Mouse (Mus musculus) liver, embryonic 11.5 days (tissue): Measurements from ENCODE around the gene Tdrd6. TPM values are rescaled to one million over a fixed set of nuclear protein-coding genes. Genes with fewer than 3 reads are reported as not detected.
A peak's percentile ranks its signal among the peaks of the same experiment; 100 is the strongest.

Experiments
- ATAC-seq: fragments of 200-750 bp; cut with Nextera tagmentation; replicated peaks from 2 replicates; pipeline ENCODE4 v1.8.0; 2017; ENCODE audit warnings: moderate number of reproducible peaks, mild to moderate bottlenecking, moderate TSS enrichment, moderate library complexity; ENCODE audit not compliant: low FRiP score
- DNase-seq: peaks from one replicate; pipeline ENCODE4 v3.0.0-alpha.2; 2017; ENCODE audit warnings: low spot score
- H3K27ac ChIP-seq: fragments of 300-500 bp; sonication (generic); 2 replicates; pipeline ENCODE4 v1.5.1; 2014; ENCODE audit warnings: mild to moderate bottlenecking, low read depth, low read length, control low read depth
- H3K27me3 ChIP-seq: fragments of 300-500 bp; sonication (generic); replicated peaks from 2 replicates; pipeline ENCODE4 v1.6.1; 2014; ENCODE audit warnings: low read length, mixed read lengths; ENCODE audit not compliant: control insufficient read depth, insufficient read depth
- H3K36me3 ChIP-seq: fragments of 300-500 bp; sonication (generic); 2 replicates; pipeline ENCODE4 v1.6.1; 2014; ENCODE audit warnings: mild to moderate bottlenecking, low read length, moderate library complexity, mixed read lengths; ENCODE audit not compliant: control insufficient read depth, insufficient read depth
- H3K4me1 ChIP-seq: fragments of 300-500 bp; sonication (generic); replicated peaks from 2 replicates; pipeline ENCODE4 v1.6.1; 2014; ENCODE audit warnings: low read length, mixed read lengths; ENCODE audit not compliant: control insufficient read depth, insufficient read depth
- H3K4me2 ChIP-seq: fragments of 300-500 bp; sonication (generic); 2 replicates; pipeline ENCODE4 v1.6.1; 2014; ENCODE audit warnings: mild to moderate bottlenecking, control low read depth, moderate library complexity
- H3K4me3 ChIP-seq: fragments of 300-500 bp; sonication (generic); 2 replicates; pipeline ENCODE4 v1.5.1; 2014; ENCODE audit warnings: low read depth, low read length, control low read depth
- H3K9ac ChIP-seq: fragments of 300-500 bp; sonication (generic); 2 replicates; pipeline ENCODE4 v1.6.1; 2014; ENCODE audit warnings: low read depth, low read length, control low read depth
- H3K9me3 ChIP-seq: fragments of 300-500 bp; sonication (generic); 2 replicates; pipeline ENCODE4 v1.6.1; 2016; ENCODE audit warnings: low read length, inconsistent platforms, mixed read lengths; ENCODE audit not compliant: control insufficient read depth
- WGBS: fragments of 180-500 bp; shearing (Covaris S2); extraction: QIAGEN DNeasy Blood & Tissue Kit; methylation state at CpG from one replicate; pipeline ENCODE4 v1.1.7; 2014; 5-methylcytosine and 5-hydroxymethylcytosine counted together
- polyA plus RNA-seq: library from polyadenylated mRNA; unstranded; fragments of >200 nt; fragmentation: Nextera tagmentation; extraction: Ambion mirVana; gene quantifications from 2 replicates; pipeline ENCODE4 v1.2.1, GENCODE M21; 2014

Gene Tdrd6
- polyA plus RNA-seq, 1 experiment from 2014 or later = 0.15 TPM

DNA sequence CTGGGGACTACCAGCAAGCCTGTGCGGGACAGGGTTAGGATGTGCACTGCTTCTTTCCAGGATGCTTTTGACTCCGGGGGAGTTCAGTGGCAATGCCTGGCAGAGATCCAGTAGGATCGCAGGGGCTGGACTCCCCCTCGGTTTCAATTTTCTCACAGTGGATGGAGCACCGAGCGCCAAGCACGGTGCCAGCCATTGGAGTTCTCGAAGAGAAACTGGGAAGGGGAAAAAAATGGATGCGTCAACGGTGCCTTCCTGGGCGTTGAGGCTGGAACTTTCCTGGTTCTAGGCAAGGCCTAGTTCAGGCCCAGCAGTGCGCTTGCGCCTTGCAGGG lies 295 bp upstream of the Tdrd6 start:
- WGBS = 47% methylated on average over 13 of the region's 13 CpGs
- no peaks in the 10 kb centered on the region for H3K36me3 ChIP-seq
- H3K9me3 ChIP-seq = no peaks in the 10 kb centered on the region
- no peaks in the 10 kb centered on the region; the same call in 1 of the 2 replicates for H3K4me1 ChIP-seq
- peak overlapping the region; percentile 68 for H3K4me2 ChIP-seq
- ATAC-seq (no peak), DNase-seq (no peak)
- H3K9ac ChIP-seq = no peak overlapping the region
- H3K27me3 ChIP-seq = peaks cover 45% of the 10 kb centered on the region
- no peak overlapping the region; the same call in 1 of the 2 replicates for H3K4me3 ChIP-seq
- no peak overlapping the region for H3K27ac ChIP-seq

DNA sequence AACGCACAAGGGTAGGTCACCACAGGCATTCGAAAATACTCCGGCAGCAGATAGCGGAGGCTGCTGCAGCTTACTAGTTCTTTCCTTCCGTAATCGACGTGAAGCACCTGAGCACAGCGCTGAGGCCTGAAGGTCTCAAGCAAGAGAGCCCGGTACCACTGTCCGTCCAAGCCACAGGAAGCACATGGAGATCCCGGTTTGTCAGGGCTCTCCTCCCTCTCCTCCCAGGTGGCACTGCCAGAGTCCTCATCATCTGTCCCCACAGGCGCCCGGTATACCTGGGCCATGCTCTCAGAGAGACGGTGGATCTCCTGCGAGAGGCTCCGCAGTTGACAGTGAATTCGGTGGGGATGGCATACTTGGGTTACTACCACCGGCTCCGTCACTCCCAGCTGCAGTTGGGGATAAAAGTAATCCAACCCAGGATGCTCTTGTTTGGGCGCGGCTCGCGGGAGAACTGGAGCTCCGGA lies 1.0 kb downstream of the Tdrd6 start:
- Histone ChIP-seq H3K9ac (no peak overlapping the region), H3K4me1 (no peaks in the 10 kb centered on the region; the same call in 1 of the 2 replicates), H3K36me3 (no peaks in the 10 kb centered on the region), H3K27ac (no peak overlapping the region), H3K4me3 (peak overlapping the region; percentile 34), H3K27me3 (peaks cover 45% of the 10 kb centered on the region), H3K4me2 (peak overlapping the region; percentile 68), H3K9me3 (no peaks in the 10 kb centered on the region)
- no peak for ATAC-seq
- 27% methylated on average over 24 of the region's 24 CpGs for WGBS
- peak; percentile 35 for DNase-seq

DNA sequence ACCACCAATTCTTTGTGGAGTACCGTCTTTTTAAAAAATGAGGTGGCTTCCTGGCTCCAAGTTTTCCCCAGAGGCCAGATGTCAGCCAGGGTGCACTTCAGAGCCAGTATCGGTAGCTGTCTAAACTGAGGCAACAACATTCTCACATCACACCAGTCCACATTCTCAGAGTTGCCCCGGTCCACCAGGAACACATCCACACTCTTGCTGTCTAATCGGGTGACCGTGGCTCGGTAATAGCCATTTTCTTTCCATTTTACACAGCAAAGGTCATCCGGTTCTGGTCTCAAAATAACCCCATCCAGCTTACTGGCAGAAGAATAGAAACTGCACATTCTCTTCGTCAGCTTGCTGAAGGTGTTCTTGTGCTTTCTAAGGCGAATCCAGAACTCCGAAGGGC lies 1.9 kb downstream of the Tdrd6 start:
- no peak overlapping the region for H3K9ac ChIP-seq
- no peaks in the 10 kb centered on the region for H3K36me3 ChIP-seq
- 83% methylated on average over 10 of the region's 10 CpGs for WGBS
- H3K4me2 ChIP-seq = no peak overlapping the region
- ATAC-seq = no peak
- no peaks in the 10 kb centered on the region; the same call in 1 of the 2 replicates for H3K4me1 ChIP-seq
- H3K27me3 ChIP-seq = peaks cover 45% of the 10 kb centered on the region
- H3K4me3 ChIP-seq = no peak overlapping the region
- DNase-seq = no peak
- H3K9me3 ChIP-seq = no peaks in the 10 kb centered on the region
- H3K27ac ChIP-seq = no peak overlapping the region

DNA sequence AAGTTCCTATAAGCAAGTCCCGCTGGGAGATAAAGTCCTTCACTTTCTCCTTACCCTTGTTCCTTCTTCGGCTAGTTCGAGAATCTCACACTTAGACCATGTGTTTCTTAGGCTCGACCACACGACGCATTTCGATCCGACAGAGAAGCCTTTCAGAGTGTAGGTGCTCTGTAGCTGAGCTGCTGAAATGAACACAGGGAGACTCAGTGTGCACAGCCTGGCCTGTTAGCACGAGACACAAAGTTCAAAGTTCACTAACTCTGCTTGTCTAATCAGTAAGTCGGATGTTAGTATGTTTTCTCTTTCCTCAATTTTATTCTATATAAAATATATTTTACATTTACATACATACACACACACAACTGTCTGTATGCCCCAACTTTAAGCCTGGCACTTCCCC lies 8.0 kb downstream of the Tdrd6 start:
- Histone ChIP-seq H3K27ac (no peak overlapping the region), H3K27me3 (no peaks in the 10 kb centered on the region; the same call in 1 of the 2 replicates), H3K9me3 (no peaks in the 10 kb centered on the region), H3K4me3 (no peak overlapping the region), H3K4me1 (no peaks in the 10 kb centered on the region), H3K9ac (no peak overlapping the region), H3K4me2 (no peak overlapping the region), H3K36me3 (no peaks in the 10 kb centered on the region)
- ATAC-seq (no peak), DNase-seq (no peak)
- 82% methylated on average over 10 of the region's 10 CpGs for WGBS

DNA sequence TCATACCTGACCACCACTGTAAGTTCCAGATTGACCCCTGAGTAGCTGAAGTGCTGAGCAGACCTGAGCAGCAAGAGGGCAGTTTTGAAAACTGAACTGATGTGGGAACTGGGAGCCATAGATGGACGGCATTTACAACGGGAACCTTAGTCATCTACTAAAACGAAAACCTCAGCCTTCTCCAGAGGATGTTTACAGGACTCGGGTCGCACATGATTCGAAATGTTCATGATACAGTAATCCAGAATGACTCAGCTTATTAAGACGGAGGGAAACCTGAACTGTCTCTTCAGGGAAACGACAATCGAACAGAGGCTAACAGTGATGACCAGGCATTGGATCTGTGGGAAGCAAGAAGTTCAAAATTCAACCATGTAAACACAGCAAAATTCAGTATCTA lies 10.9 kb downstream of the Tdrd6 start:
- no peaks in the 10 kb centered on the region for H3K27me3 ChIP-seq
- H3K4me2 ChIP-seq = no peak overlapping the region
- no peak overlapping the region for H3K9ac ChIP-seq
- 77% methylated on average over 9 of the region's 9 CpGs for WGBS
- no peaks in the 10 kb centered on the region for H3K4me1 ChIP-seq
- no peak overlapping the region for H3K27ac ChIP-seq
- H3K36me3 ChIP-seq = no peaks in the 10 kb centered on the region
- H3K4me3 ChIP-seq = no peak overlapping the region
- DNase-seq = no peak
- no peak for ATAC-seq
- H3K9me3 ChIP-seq = no peaks in the 10 kb centered on the region

DNA sequence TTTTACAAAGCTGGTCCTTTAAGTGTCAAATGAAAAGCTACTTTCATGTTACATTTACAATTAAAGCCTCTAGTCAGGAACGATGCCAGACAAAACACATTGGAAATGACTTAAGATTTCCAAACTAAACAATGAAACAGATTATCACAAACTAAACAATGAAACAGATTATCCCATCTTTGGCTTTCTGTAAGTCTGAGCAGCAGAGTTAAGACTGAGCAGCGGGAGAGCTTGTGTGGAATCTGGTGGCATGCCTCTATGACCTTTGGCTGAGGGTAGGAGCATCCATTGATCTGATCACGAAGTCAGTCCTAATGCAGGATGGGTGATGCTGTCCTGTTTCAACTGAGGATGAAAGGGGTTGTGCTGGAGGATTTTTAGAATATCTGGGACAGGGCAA lies 17.9 kb downstream of the Tdrd6 start:
- 70% methylated on average over 3 of the region's 3 CpGs for WGBS
- Histone ChIP-seq H3K4me1 (no peaks in the 10 kb centered on the region), H3K4me3 (no peak overlapping the region), H3K4me2 (no peak overlapping the region), H3K36me3 (no peaks in the 10 kb centered on the region), H3K27ac (no peak overlapping the region), H3K9me3 (no peaks in the 10 kb centered on the region), H3K27me3 (no peaks in the 10 kb centered on the region), H3K9ac (no peak overlapping the region)
- no peak for ATAC-seq
- no peak for DNase-seq

DNA sequence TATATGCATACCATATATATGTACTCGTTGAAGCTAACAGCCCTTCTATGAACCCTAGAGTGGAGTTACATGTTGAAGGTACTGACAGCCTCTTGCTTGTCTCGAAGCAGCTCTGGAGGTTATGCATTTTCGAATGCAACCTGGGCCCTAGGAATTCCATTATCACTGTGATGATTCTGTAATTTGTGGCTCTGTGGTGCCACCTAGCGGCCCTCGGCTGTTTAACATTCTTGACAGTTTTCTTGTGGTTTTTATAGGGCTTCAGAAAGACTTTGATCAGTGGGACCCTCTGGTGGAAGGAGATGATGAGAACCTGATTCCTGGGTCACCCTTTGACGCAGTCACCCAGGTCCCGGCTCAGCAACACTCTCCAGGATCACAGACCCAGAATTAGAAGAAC lies 18.5 kb downstream of the Tdrd6 start:
- no peak for ATAC-seq
- Histone ChIP-seq H3K36me3 (no peaks in the 10 kb centered on the region), H3K9ac (no peak overlapping the region), H3K27ac (no peak overlapping the region), H3K9me3 (no peaks in the 10 kb centered on the region), H3K27me3 (no peaks in the 10 kb centered on the region), H3K4me2 (no peak overlapping the region), H3K4me1 (no peaks in the 10 kb centered on the region), H3K4me3 (no peak overlapping the region)
- peak; percentile 38 for DNase-seq
- WGBS = 19% methylated on average over 7 of the region's 7 CpGs

DNA sequence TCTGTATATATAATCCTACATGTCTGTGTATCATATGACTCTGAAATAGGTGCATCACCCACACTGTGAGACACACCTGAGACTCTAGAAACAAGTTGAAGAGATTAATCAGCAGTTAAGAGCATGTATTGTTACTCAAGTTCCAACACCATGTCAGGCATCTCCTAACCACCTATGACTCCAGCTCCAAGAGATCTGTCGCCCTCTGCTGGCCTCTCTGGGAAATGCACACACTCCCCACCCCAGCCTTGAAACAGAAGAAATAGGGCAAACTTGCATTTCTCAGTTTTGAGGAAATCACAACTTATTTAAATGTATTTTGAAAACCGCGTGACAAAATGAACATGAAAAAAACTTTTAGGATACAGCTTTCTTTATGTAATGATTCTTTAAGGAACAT lies 23.4 kb downstream of the Tdrd6 start:
- no peaks in the 10 kb centered on the region for H3K9me3 ChIP-seq
- no peak for ATAC-seq
- no peak overlapping the region for H3K4me3 ChIP-seq
- H3K9ac ChIP-seq = no peak overlapping the region
- H3K36me3 ChIP-seq = no peaks in the 10 kb centered on the region
- H3K4me2 ChIP-seq = no peak overlapping the region
- peak; percentile 61 for DNase-seq
- H3K4me1 ChIP-seq = no peaks in the 10 kb centered on the region
- no peaks in the 10 kb centered on the region for H3K27me3 ChIP-seq
- no peak overlapping the region for H3K27ac ChIP-seq
- WGBS = 9% methylated on average over 3 of the region's 3 CpGs

DNA sequence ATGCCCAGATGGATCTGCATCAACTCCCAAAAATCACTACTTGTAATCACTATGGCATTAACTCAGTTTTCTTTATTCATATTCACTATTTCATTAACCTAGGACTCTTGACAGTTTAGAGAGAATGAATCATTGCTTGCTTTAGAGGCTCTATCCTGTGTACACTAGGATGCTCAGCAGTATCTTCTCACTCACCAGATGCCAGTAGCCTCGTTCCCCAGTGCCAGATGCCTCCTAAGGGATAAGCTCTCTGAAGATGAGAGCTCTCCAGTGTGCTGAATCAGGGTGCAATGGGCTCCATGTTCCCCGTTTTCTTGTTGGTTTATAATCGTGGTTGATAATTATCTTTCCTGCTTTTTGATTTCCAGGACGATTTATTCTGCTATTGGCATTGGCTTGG lies 31.4 kb downstream of the Tdrd6 start:
- no peak overlapping the region for H3K9ac ChIP-seq

More for the DNA sequence above, 31.4 kb downstream of the Tdrd6 start:
- Histone ChIP-seq H3K9me3 (no peaks in the 10 kb centered on the region), H3K4me1 (no peaks in the 10 kb centered on the region), H3K27me3 (no peaks in the 10 kb centered on the region), H3K4me2 (no peak overlapping the region), H3K27ac (no peak overlapping the region), H3K4me3 (no peak overlapping the region), H3K36me3 (no peaks in the 10 kb centered on the region)
- 47% methylated on average over 4 of the region's 4 CpGs for WGBS
- ATAC-seq (no peak), DNase-seq (no peak)
